Mouse (Mus musculus): ENCODE measurements at regions not wholly inside any gene's neighbourhood (a gene's known extent, or its start where the extent isn't known, plus 50 kb on each side); places are given as distances from the start of the nearest gene placed in this dataset.

- Histone ChIP-seq H3K36me3 (ENCODE audit: control insufficient read depth, insufficient read depth, low read length) (no peaks in the 10 kb centered on the region), H3K27ac (ENCODE audit: low read length) (no peak overlapping the region), H3K9ac (ENCODE audit: low read length) (no peak overlapping the region), H3K9me3 (replicated peaks; ENCODE audit: control insufficient read depth, low read length) (no peaks in the 10 kb centered on the region), H3K4me3 (replicated peaks; ENCODE audit: low read length) (no peak overlapping the region), H3K4me2 (ENCODE audit: low read depth, low read length) (no peak overlapping the region), H3K27me3 (ENCODE audit: control insufficient read depth, insufficient read depth, low read length) (no peaks in the 10 kb centered on the region), H3K4me1 (ENCODE audit: control insufficient read depth, insufficient read depth, low read length) (no peaks in the 10 kb centered on the region)
- WGBS = 91% methylated on average over 7 of the region's 7 CpGs
- ATAC-seq (ENCODE audit: insufficient read depth, low FRiP score) = no peak
These were observed 147.0 kb upstream of the Fbxo11 start for GRCm38 (mm10) chr17:88212121-88212520.

DNA sequence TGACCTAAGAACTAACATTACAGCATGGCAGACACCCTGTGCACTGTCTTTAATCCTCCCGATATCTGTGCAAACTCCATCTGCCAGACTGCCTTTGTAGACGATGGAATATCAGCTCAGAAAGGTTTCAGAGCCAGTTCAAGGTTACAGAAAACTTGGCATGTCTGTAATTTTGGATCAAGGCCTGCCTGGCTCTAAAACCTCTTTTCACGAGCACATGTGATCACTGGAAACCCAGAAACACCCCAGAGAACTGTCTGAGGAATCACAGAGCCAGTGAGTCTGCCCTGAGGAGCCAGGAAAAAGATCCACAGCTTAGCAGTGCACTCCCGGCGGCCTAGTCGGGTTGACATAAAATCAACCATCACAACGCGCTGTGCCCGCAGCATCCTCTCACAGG is 149.7 kb upstream of the Fbxo11 start:
- H3K9me3 ChIP-seq (replicated peaks; ENCODE audit: control insufficient read depth, low read length) = no peaks in the 10 kb centered on the region
- H3K4me2 ChIP-seq (ENCODE audit: low read depth, low read length) = no peak overlapping the region
- H3K4me1 ChIP-seq (ENCODE audit: control insufficient read depth, insufficient read depth, low read length) = no peaks in the 10 kb centered on the region
- no peak overlapping the region for H3K9ac ChIP-seq (ENCODE audit: low read length)
- H3K4me3 ChIP-seq (replicated peaks; ENCODE audit: low read length) = no peak overlapping the region
- peak overlapping the region; percentile 29; the same call in 1 of the 2 replicates for H3K27ac ChIP-seq (ENCODE audit: low read length)
- H3K36me3 ChIP-seq (ENCODE audit: control insufficient read depth, insufficient read depth, low read length) = no peaks in the 10 kb centered on the region
- 71% methylated on average over 9 of the region's 9 CpGs for WGBS
- H3K27me3 ChIP-seq (ENCODE audit: control insufficient read depth, insufficient read depth, low read length) = no peaks in the 10 kb centered on the region
- ATAC-seq (ENCODE audit: insufficient read depth, low FRiP score) = no peak

DNA sequence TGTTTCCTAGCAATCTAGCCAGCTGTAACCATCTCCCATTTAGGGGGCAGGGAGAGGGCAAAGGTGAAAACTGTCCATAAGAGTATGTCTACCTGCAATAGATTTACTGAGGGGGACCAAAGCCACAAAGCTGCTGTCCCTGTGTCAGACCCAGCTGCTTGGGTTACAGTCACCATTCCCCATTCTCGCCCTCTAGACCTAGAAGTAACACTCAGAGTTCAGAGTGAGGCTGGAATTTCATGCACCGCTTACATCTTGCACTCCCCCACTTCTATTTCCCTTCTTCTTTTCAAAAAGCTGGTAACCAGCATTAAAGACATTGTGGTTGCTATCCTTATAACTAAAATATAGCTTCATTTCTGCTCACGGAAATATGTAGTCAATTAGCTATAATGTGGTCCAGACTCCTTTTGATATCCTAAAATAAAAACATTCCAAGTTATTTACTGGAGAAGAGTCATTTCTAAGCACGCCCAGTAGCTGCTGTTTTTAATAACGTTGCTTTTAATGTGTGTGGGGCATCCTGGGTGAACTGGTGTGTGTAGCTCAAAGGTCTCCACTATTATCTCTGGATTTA is 157.4 kb upstream of the Fbxo11 start:
- Histone ChIP-seq H3K27me3 (ENCODE audit: control insufficient read depth, insufficient read depth, low read length) (no peaks in the 10 kb centered on the region), H3K27ac (ENCODE audit: low read length) (no peak overlapping the region), H3K4me2 (ENCODE audit: low read depth, low read length) (no peak overlapping the region), H3K9me3 (replicated peaks; ENCODE audit: control insufficient read depth, low read length) (0 out of 2 replicates have a peak, but pooled peaks cover 6% of the 10 kb centered on the region), H3K4me3 (replicated peaks; ENCODE audit: low read length) (no peak overlapping the region), H3K36me3 (ENCODE audit: control insufficient read depth, insufficient read depth, low read length) (no peaks in the 10 kb centered on the region), H3K9ac (ENCODE audit: low read length) (no peak overlapping the region), H3K4me1 (ENCODE audit: control insufficient read depth, insufficient read depth, low read length) (no peaks in the 10 kb centered on the region)
- no peak for ATAC-seq (ENCODE audit: insufficient read depth, low FRiP score)
- 69% methylated on average over 5 of the region's 5 CpGs for WGBS

- ATAC-seq (ENCODE audit: insufficient read depth, low FRiP score) = no peak
- WGBS = 77% methylated on average over 8 of the region's 8 CpGs
- Histone ChIP-seq H3K9ac (ENCODE audit: low read length) (no peak overlapping the region), H3K27me3 (ENCODE audit: control insufficient read depth, insufficient read depth, low read length) (no peaks in the 10 kb centered on the region), H3K4me2 (ENCODE audit: low read depth, low read length) (no peak overlapping the region), H3K4me1 (ENCODE audit: control insufficient read depth, insufficient read depth, low read length) (no peaks in the 10 kb centered on the region), H3K36me3 (ENCODE audit: control insufficient read depth, insufficient read depth, low read length) (no peaks in the 10 kb centered on the region), H3K4me3 (replicated peaks; ENCODE audit: low read length) (no peak overlapping the region), H3K9me3 (replicated peaks; ENCODE audit: control insufficient read depth, low read length) (0 out of 2 replicates have a peak, but pooled peaks cover 6% of the 10 kb centered on the region), H3K27ac (ENCODE audit: low read length) (no peak overlapping the region)
These were observed 175.4 kb upstream of the Fbxo11 start for GRCm38 (mm10) chr17:88240476-88240875.

DNA sequence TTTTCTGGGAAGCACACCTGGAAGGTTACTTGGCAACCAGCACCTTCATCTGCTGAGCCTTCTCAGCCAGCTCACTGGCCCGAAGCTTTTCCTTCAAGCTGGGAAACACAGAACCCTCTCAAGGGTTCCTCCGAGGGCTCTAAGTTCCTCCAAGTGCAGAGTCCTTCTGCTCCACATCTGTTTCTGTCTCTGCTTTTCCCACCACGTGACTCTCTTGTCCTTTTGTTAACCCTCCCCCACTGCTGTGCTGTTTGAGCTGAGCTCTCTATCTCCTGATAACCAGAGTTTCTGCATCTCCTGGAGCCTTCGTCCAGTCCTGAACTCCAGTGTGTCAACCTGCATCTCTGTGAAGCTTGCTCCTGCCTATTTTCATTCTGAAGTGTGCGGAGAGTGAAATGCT is 183.5 kb upstream of the Fbxo11 start:
- ATAC-seq (ENCODE audit: insufficient read depth, low FRiP score) = no peak
- H3K9ac ChIP-seq (ENCODE audit: low read length) = no peak overlapping the region
- no peak overlapping the region for H3K4me3 ChIP-seq (replicated peaks; ENCODE audit: low read length)
- no peaks in the 10 kb centered on the region for H3K27me3 ChIP-seq (ENCODE audit: control insufficient read depth, insufficient read depth, low read length)
- H3K36me3 ChIP-seq (ENCODE audit: control insufficient read depth, insufficient read depth, low read length) = no peaks in the 10 kb centered on the region
- H3K9me3 ChIP-seq (replicated peaks; ENCODE audit: control insufficient read depth, low read length) = no peaks in the 10 kb centered on the region
- WGBS = 51% methylated on average over 5 of the region's 5 CpGs
- no peak overlapping the region for H3K27ac ChIP-seq (ENCODE audit: low read length)
- H3K4me2 ChIP-seq (ENCODE audit: low read depth, low read length) = no peak overlapping the region
- no peaks in the 10 kb centered on the region; the same call in 1 of the 2 replicates for H3K4me1 ChIP-seq (ENCODE audit: control insufficient read depth, insufficient read depth, low read length)

DNA sequence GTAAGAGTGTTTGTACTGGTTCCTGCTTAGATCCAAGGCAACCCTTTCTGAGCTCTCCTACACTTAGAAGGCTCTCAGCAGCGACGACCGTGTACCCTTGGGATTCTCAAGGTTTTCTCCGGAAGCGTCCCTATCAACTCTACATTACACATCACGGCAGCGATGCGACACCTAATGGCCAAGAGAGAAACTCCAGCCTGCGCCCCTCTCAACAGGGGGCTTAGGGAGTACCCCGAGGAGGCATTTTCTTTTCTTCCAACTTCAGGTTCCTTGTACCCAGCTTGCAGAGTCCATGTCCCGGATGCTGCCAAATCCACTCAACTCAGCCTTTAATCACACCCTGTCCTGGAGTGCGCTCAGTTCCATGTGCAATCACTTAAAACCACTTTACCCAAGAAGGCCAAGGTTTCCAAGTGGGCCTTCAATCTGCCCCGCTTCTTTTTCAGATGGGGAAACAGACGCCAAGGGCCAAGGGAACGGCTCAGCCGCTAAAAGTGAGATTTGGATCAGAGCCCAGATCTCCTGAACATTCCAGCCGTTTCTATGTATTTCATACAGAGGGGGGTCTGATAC is 186.9 kb upstream of the Fbxo11 start:
- Histone ChIP-seq H3K4me2 (ENCODE audit: low read depth, low read length) (peak overlapping the region; percentile 41), H3K27me3 (ENCODE audit: control insufficient read depth, insufficient read depth, low read length) (no peaks in the 10 kb centered on the region), H3K4me3 (replicated peaks; ENCODE audit: low read length) (0 out of 2 replicates have a peak overlapping the region, but pooled peaks have one; percentile 12), H3K9ac (ENCODE audit: low read length) (peak overlapping the region; percentile 18; the same call in 1 of the 2 replicates), H3K4me1 (ENCODE audit: control insufficient read depth, insufficient read depth, low read length) (no peaks in the 10 kb centered on the region; the same call in 1 of the 2 replicates), H3K36me3 (ENCODE audit: control insufficient read depth, insufficient read depth, low read length) (no peaks in the 10 kb centered on the region), H3K9me3 (replicated peaks; ENCODE audit: control insufficient read depth, low read length) (no peaks in the 10 kb centered on the region), H3K27ac (ENCODE audit: low read length) (no peak overlapping the region)
- peak; percentile 56; the same call in 1 of the 2 replicates for ATAC-seq (ENCODE audit: insufficient read depth, low FRiP score)
- 12% methylated on average over 17 of the region's 17 CpGs for WGBS

GRCm38 (mm10) chr17:88255744-88256598 is 184.5 kb upstream of the Foxn2 start:
- ATAC-seq (ENCODE audit: insufficient read depth, low FRiP score) = peak; percentile 68

DNA sequence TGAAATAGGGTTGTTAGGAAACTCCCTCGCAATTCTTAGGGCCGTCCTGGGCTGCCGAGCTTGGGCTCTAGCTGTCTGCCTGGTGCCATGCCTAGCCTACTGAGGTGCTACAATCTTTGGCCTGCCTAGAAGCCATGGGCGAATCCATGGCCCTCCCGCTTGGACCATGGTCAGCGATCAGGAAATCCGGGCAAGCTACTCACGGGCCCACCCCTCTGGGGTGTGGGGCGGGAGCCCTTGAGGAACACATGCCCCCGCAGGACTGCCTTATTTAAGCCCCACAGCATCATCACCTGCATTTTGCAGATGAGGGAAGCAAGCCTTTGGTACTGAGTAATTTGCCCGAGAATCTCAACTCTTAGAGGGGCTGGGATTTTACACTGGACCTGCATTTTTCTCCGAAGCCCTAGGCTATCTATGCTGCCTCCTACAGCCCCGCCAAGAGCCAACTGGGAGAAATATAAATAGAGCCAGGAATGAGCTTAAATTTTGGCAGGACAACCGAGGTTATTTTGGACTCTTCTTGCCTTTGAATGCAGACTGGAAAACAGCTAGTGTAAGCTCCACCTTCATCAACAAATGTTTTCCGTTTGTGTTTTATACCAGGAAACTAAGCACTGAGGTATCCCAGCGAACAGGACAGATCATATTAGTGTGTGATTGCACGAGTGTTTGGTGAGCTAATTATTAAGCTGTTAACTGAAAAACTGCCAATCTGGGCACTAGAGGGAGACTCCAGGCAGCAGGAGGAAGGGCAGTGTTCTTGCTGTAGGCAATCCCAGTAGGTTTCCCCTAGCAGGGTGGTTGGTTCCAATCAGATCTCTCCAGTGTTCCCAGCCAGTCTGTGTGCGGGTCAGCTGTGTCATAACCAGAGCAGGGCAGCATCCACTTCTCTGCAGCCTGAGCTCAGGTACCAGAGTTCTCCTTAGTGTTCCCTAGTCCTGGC is 183.6 kb upstream of the Foxn2 start:
- WGBS = 2% methylated on average over 18 of the region's 18 CpGs
- Histone ChIP-seq H3K4me1 (ENCODE audit: control insufficient read depth, insufficient read depth, low read length) (0 out of 2 replicates have a peak, but pooled peaks cover 7% of the 10 kb centered on the region), H3K27ac (ENCODE audit: low read length) (peak overlapping the region; percentile 98), H3K4me2 (ENCODE audit: low read depth, low read length) (peak overlapping the region; percentile 97), H3K9me3 (replicated peaks; ENCODE audit: control insufficient read depth, low read length) (no peaks in the 10 kb centered on the region), H3K9ac (ENCODE audit: low read length) (peak overlapping the region; percentile 95), H3K27me3 (ENCODE audit: control insufficient read depth, insufficient read depth, low read length) (no peaks in the 10 kb centered on the region), H3K4me3 (replicated peaks; ENCODE audit: low read length) (peak overlapping the region; percentile 67), H3K36me3 (ENCODE audit: control insufficient read depth, insufficient read depth, low read length) (no peaks in the 10 kb centered on the region)
- peak; percentile 85 for ATAC-seq (ENCODE audit: insufficient read depth, low FRiP score)

More at GRCm38 (mm10) chr17:88255744-88256598, 184.5 kb upstream of the Foxn2 start:
- H3K4me1 ChIP-seq (ENCODE audit: control insufficient read depth, insufficient read depth, low read length) = peaks cover 7% of the 10 kb centered on the region; the same call in 1 of the 2 replicates
- H3K4me2 ChIP-seq (ENCODE audit: low read depth, low read length) = peak overlapping the region; percentile 97
- H3K9me3 ChIP-seq (replicated peaks; ENCODE audit: control insufficient read depth, low read length) = no peaks in the 10 kb centered on the region
- H3K27ac ChIP-seq (ENCODE audit: low read length) = peak overlapping the region; percentile 98
- no peaks in the 10 kb centered on the region for H3K27me3 ChIP-seq (ENCODE audit: control insufficient read depth, insufficient read depth, low read length)
- under 1% methylated on average over 40 of the region's 40 CpGs for WGBS
- H3K9ac ChIP-seq (ENCODE audit: low read length) = peak overlapping the region; percentile 95
- peak overlapping the region; percentile 67 for H3K4me3 ChIP-seq (replicated peaks; ENCODE audit: low read length)
- H3K36me3 ChIP-seq (ENCODE audit: control insufficient read depth, insufficient read depth, low read length) = no peaks in the 10 kb centered on the region
